Mouse (Mus musculus): Measurements from ENCODE around the gene H2-DMa. TPM values are rescaled to one million over a fixed set of nuclear protein-coding genes. Genes with fewer than 3 reads are reported as not detected.

Gene H2-DMa
- polyA plus RNA-seq, 1 experiment from 2014 or later = 4.8 TPM

GRCm38 (mm10) chr17:34120814-34121171 lies 1.5 kb downstream of the H2-DMa start:
- H3K27ac ChIP-seq (replicated peaks) = peak overlapping the region; percentile 100
- H3K4me3 ChIP-seq = peak overlapping the region; percentile 99
- under 1% methylated on average over 31 of the region's 31 CpGs for WGBS
- peaks cover 26% of the 10 kb centered on the region for H3K4me1 ChIP-seq
- no peaks in the 10 kb centered on the region for H3K9me3 ChIP-seq
- peaks cover 40% of the 10 kb centered on the region for H3K36me3 ChIP-seq (replicated peaks)
- H3K27me3 ChIP-seq (replicated peaks; ENCODE audit: low read depth, poor library complexity, severe bottlenecking) = no peaks in the 10 kb centered on the region
- DNase-seq (ENCODE audit: low spot score) = no peak

DNA sequence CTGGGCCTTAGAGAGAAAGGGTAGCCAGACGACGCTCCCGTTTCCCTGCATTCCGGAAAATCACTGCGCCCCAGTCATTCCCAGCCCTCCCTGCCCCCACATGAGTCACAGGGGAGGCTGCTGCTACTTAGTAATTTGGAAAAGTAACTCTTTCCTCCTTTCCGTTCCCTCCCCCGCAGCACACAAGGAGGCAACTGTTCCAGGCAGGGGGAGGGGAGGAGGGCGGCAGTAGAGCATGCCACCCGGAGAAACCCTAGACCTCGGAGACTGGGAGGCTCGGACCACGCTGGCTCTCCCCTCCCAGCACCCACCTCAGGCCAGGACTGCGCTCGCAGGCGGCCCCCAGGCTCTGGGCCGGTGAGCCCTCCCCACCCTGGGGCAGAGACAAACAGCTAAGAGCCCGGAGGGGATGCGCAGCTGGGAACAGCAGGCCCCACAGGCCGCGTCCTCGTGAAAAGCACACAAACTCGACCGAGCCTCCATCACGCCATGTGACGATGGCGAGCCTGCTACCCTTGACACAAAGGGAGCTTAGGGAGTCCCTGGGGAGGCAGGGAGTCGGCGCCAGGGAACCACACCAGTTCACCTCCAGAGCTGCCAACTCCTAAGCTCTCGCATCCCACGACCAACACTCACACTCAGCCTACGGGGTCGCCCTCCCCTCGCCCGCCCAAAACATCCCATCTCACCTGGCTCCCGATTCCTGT lies 2.0 kb downstream of the H2-DMa start:
- peaks cover 24% of the 10 kb centered on the region for H3K4me1 ChIP-seq

GRCm38 (mm10) chr17:34121879-34122187 lies 2.5 kb downstream of the H2-DMa start:
- Histone ChIP-seq H3K4me1 (peaks cover 24% of the 10 kb centered on the region), H3K36me3 (replicated peaks) (peaks cover 39% of the 10 kb centered on the region), H3K27me3 (replicated peaks; ENCODE audit: low read depth, poor library complexity, severe bottlenecking) (no peaks in the 10 kb centered on the region), H3K4me3 (peak overlapping the region; percentile 99), H3K27ac (replicated peaks) (peak overlapping the region; percentile 100), H3K9me3 (no peaks in the 10 kb centered on the region)
- no peak for DNase-seq (ENCODE audit: low spot score)
- WGBS = 2% methylated on average over 9 of the region's 10 CpGs

More for the DNA sequence above, 2.0 kb downstream of the H2-DMa start:
- H3K27me3 ChIP-seq (replicated peaks; ENCODE audit: low read depth, poor library complexity, severe bottlenecking) = no peaks in the 10 kb centered on the region
- H3K36me3 ChIP-seq (replicated peaks) = peaks cover 40% of the 10 kb centered on the region
- WGBS = under 1% methylated on average over 35 of the region's 35 CpGs
- H3K4me3 ChIP-seq = peak overlapping the region; percentile 99
- H3K27ac ChIP-seq (replicated peaks) = peak overlapping the region; percentile 100
- peak; percentile 92 for DNase-seq (ENCODE audit: low spot score)
- H3K9me3 ChIP-seq = no peaks in the 10 kb centered on the region

DNA sequence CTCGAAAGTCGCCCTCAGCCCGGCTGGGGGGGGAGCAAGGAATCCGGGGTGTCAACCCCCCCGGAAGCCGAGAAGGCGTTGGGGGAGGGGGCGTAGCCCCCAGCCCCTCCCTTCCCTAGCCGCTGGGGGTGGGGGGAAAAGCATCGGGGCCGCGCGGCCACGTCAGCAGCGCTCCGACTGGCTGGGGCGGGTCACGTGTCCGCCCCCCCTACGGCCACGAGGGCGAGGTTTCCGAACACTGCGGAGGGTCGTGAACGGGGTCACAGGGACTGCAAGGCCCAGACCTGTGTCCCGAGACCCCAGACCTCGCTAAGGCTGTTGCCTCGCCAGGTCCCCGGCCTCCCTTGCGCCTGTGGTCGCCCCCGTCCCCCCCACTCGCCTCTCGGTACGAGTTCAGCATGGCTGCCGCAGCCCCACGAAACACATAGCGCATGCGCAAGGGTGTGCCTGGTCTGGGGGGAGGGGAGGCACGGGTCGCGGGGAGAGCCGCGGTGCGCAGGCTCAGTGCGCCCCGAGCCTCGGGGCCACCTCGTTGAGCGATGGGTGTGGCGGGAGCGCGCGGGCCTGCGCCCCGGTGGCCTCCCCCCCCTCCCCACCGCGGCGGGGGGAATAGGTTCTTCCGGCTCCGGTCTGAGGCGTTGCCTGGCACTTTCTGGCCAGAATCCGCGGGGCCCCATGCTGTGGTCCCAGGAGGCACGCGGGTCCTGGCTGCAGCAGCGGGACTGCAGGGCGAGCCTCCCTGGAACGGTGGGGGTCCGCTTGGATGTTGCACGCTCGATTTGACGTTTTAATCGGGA lies 3.0 kb downstream of the H2-DMa start, which contains the start of gene Brd2:
TSS of gene Brd2 (minus strand) at position 447 of the 797 bp plus-strand sequence.
- peaks cover 33% of the 10 kb centered on the region for H3K36me3 ChIP-seq (replicated peaks)
- DNase-seq (ENCODE audit: low spot score) = peak; percentile 98
- peaks cover 25% of the 10 kb centered on the region for H3K4me1 ChIP-seq
- H3K9me3 ChIP-seq = no peaks in the 10 kb centered on the region
- H3K27ac ChIP-seq (replicated peaks) = peak within 1 kb of the TSS; percentile 100
- under 1% methylated on average over 74 of the region's 75 CpGs for WGBS
- peak within 1 kb of the TSS; percentile 99 for H3K4me3 ChIP-seq
- H3K27me3 ChIP-seq (replicated peaks; ENCODE audit: low read depth, poor library complexity, severe bottlenecking) = peaks cover 5% of the 10 kb centered on the region; the same call in 1 of the 2 replicates

DNA sequence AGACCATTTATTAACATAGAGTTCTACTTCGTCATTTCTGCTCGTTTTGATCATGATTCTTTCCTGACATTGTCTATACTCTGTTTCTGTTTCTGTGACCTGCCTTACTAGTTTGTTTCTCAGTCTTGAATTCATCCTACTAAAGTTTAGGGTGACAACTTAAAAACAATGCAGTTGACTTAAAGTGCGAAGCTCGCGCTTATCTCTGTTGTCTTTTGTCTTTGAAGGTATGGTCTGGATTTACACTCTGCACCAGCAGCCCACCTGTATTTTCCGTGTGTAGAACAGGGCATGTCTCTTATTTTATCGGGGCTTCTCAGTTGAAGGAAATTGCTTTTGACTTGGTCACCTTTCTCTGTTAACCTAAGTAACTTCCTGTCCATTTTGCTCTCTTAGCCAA lies 3.8 kb downstream of the H2-DMa start:
- Histone ChIP-seq H3K4me3 (peak overlapping the region; percentile 99), H3K4me1 (peaks cover 33% of the 10 kb centered on the region), H3K36me3 (replicated peaks) (peaks cover 26% of the 10 kb centered on the region), H3K27ac (replicated peaks) (peak overlapping the region; percentile 100), H3K27me3 (replicated peaks; ENCODE audit: low read depth, poor library complexity, severe bottlenecking) (peaks cover 10% of the 10 kb centered on the region), H3K9me3 (no peaks in the 10 kb centered on the region)
- no peak for DNase-seq (ENCODE audit: low spot score)
- 2% methylated on average over 7 of the region's 7 CpGs for WGBS

- DNase-seq (ENCODE audit: low spot score) = peak; percentile 56
- H3K4me3 ChIP-seq = peak overlapping the region; percentile 99
- 21% methylated on average over 2 of the region's 2 CpGs for WGBS
- H3K9me3 ChIP-seq = no peaks in the 10 kb centered on the region
- peaks cover 37% of the 10 kb centered on the region for H3K4me1 ChIP-seq
- H3K27ac ChIP-seq (replicated peaks) = peak overlapping the region; percentile 100
- peaks cover 22% of the 10 kb centered on the region for H3K36me3 ChIP-seq (replicated peaks)
- H3K27me3 ChIP-seq (replicated peaks; ENCODE audit: low read depth, poor library complexity, severe bottlenecking) = peaks cover 13% of the 10 kb centered on the region
Measured at GRCm38 (mm10) chr17:34123518-34123917, 4.2 kb downstream of the H2-DMa start.

DNA sequence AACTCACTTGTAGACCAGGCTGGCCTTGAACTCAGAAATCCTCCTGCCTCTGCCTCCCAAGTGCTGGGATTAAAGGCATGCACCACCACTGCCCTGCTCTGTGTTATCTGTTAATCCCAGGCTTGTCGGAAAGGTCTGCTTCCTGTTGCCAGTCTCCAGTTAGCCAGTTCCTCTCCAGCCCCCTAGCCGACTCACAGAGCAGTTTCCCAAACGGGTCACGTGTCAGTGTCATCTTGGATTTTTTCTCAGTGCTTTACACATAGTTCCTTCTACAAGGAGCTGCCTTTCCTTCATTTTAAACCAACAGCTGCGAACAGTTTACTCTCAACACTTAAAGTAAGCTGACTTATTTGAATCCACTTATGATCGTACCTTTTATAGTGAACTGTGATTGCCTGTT lies 5.3 kb downstream of the H2-DMa start:
- 83% methylated on average over 6 of the region's 6 CpGs for WGBS

GRCm38 (mm10) chr17:34126826-34127420 lies 7.6 kb downstream of the H2-DMa start:
- DNase-seq (ENCODE audit: low spot score) = no peak
- no peak overlapping the region for H3K4me3 ChIP-seq
- H3K9me3 ChIP-seq = no peaks in the 10 kb centered on the region
- no peak overlapping the region for H3K27ac ChIP-seq (replicated peaks)
- peaks cover 13% of the 10 kb centered on the region; the same call in 1 of the 2 replicates for H3K36me3 ChIP-seq (replicated peaks)
- whole genome bisulfite sequencing = 62% methylated on average over 9 of the region's 9 CpGs
- H3K4me1 ChIP-seq = peaks cover 47% of the 10 kb centered on the region
- H3K27me3 ChIP-seq (replicated peaks; ENCODE audit: low read depth, poor library complexity, severe bottlenecking) = peaks cover 24% of the 10 kb centered on the region

More for the DNA sequence above, 5.3 kb downstream of the H2-DMa start:
- H3K4me3 ChIP-seq = peak overlapping the region; percentile 26; the same call in 1 of the 2 replicates
- no peak for DNase-seq (ENCODE audit: low spot score)
- H3K27ac ChIP-seq (replicated peaks) = no peak overlapping the region
- H3K4me1 ChIP-seq = peaks cover 47% of the 10 kb centered on the region
- no peaks in the 10 kb centered on the region for H3K9me3 ChIP-seq
- peaks cover 13% of the 10 kb centered on the region; the same call in 1 of the 2 replicates for H3K36me3 ChIP-seq (replicated peaks)
- H3K27me3 ChIP-seq (replicated peaks; ENCODE audit: low read depth, poor library complexity, severe bottlenecking) = peaks cover 24% of the 10 kb centered on the region

DNA sequence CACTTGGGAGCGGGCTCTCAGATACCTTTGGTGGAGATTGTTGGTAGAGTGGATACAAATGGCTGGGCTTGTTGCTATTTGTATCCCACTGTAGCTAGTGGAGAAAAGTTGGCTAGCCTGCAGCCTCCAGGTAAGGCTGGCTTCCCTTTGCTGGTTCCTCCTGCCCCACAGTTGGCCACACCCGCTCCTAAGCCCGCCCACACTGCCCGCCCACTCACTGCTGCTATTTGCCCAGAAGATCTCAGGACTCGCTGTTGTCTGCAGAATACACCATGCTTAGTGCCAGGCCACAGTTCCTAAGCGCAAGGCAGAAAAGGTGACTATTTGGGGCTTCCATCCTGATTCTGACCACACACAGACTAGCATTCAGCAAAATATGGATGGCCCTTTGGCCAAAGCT lies 8.1 kb downstream of the H2-DMa start:
- DNase-seq (ENCODE audit: low spot score) = peak; percentile 49
- H3K4me1 ChIP-seq = peaks cover 47% of the 10 kb centered on the region
- H3K27ac ChIP-seq (replicated peaks) = no peak overlapping the region
- no peaks in the 10 kb centered on the region for H3K9me3 ChIP-seq
- H3K36me3 ChIP-seq (replicated peaks) = peaks cover 13% of the 10 kb centered on the region; the same call in 1 of the 2 replicates
- WGBS = 19% methylated on average over 6 of the region's 6 CpGs
- peaks cover 24% of the 10 kb centered on the region for H3K27me3 ChIP-seq (replicated peaks; ENCODE audit: low read depth, poor library complexity, severe bottlenecking)
- peak overlapping the region; percentile 31; the same call in 1 of the 2 replicates for H3K4me3 ChIP-seq

DNA sequence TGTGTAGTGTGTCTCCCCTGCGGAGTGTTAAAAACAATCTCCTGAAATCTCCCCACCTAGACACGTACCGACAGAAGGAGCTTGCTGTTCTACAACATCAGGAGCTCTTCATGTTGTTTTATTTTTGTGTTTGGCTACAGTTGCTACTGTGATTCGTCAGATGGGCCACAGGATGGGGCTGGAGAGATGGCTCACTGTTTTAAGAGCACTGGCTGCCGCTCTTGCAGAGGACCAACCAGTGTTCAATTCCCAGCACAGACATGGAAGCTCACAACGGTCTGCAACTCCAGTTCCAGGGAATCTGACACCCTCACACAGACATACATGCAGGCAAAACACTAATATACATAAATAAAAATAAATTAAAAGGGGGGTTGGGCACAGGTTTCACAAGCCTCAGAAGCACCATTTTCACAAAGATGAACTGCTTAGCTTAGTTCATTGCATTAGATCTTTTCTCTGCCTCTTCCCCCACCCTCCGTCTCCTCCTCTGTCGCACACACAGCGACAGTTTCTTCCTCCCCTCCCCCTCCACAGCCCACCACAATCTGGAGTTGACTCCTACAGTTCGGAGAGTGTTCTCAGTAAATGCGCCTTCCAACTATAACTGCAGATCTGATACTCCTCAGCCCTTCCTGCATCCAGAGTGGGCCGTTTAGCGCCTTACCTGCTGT lies 9.1 kb downstream of the H2-DMa start:
- Histone ChIP-seq H3K4me3 (peak overlapping the region; percentile 35), H3K36me3 (replicated peaks) (peaks cover 13% of the 10 kb centered on the region; the same call in 1 of the 2 replicates), H3K27me3 (replicated peaks; ENCODE audit: low read depth, poor library complexity, severe bottlenecking) (peaks cover 24% of the 10 kb centered on the region), H3K9me3 (no peaks in the 10 kb centered on the region), H3K4me1 (peaks cover 43% of the 10 kb centered on the region), H3K27ac (replicated peaks) (0 out of 2 replicates have a peak overlapping the region, but pooled peaks have one; percentile 6)
- peak; percentile 17 for DNase-seq (ENCODE audit: low spot score)
- 21% methylated on average over 13 of the region's 13 CpGs for WGBS

DNA sequence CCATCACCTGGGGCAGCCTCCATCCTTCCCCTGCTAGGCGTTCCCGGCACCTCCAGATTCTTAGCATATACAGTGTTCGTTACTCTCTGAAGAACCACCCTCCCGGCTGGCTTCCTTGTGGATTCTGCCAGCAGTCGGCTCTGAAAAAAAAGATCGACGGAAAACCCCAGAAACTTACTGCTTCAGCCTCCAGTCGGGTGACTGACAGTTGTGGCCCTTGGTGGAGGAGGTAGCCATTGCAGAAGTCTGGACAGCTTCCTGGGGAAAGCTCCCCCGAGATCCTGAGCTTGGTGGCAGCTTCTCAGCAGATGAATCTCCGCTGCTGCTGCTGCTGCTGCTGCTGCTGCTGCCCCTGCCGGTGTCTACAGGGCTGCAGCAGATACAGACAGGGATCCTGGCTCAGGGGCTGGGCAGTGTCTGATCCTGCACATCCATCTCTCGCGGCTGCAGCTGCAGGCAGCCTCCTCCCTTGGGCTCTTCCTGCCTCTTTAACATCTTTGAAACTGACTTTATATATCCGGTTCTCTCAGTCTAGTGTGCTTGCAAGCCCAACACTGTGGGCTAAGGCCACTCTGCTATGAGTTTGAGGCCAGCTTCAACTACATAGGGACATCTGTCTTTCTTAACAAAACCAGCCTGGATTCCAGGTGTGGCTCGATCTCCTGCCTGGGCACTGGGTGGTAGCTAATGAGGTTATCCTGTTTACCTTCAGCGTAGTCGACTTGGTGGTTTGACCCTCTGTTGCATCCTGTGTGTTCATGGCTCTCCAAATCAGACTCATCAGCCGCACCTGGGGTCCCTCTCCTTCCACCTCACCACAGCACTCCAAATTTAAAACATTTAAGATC lies 9.8 kb downstream of the H2-DMa start:
- peaks cover 36% of the 10 kb centered on the region for H3K4me1 ChIP-seq
- H3K27ac ChIP-seq (replicated peaks) = no peak overlapping the region
- peak; percentile 41 for DNase-seq (ENCODE audit: low spot score)
- peaks cover 24% of the 10 kb centered on the region for H3K27me3 ChIP-seq (replicated peaks; ENCODE audit: low read depth, poor library complexity, severe bottlenecking)
- H3K36me3 ChIP-seq (replicated peaks) = peaks cover 13% of the 10 kb centered on the region; the same call in 1 of the 2 replicates
- 23% methylated on average over 18 of the region's 18 CpGs for WGBS
- H3K4me3 ChIP-seq = peak overlapping the region; percentile 35
- H3K9me3 ChIP-seq = no peaks in the 10 kb centered on the region
